Mouse (Mus musculus) heart, postnatal 0 days (tissue): ENCODE data around the gene Cmpk1.

Source experiments
- CTCF ChIP-seq: IDR thresholded peaks from 2 replicates; pipeline ENCODE4 v1.5.1; 2016; ENCODE audit warnings: antibody characterized with exemption, control low read depth, low read depth
- EP300 ChIP-seq: IDR thresholded peaks from 2 replicates; pipeline ENCODE4 v1.6.1; 2016; ENCODE audit warnings: antibody characterized with exemption, low read depth

- TF ChIP-seq CTCF (peak; percentile 79), EP300 (no peak)
These were observed 70.0 kb downstream of the Cmpk1 start for GRCm38 (mm10) chr4:114917091-114917490.
